Mouse (Mus musculus) testis, adult 2 months (tissue): ENCODE results near the gene Palld.

ENCODE experiments used
- CTCF ChIP-seq: fragments of 200-500 bp; IDR thresholded peaks from 2 replicates; pipeline ENCODE4 v1.5.1; 2012; ENCODE audit warnings: low read depth, mild to moderate bottlenecking, inconsistent platforms, low read length, moderate library complexity; ENCODE audit not compliant: control insufficient read depth, insufficient read depth, insufficient replicate concordance
- POLR2A ChIP-seq: fragments of 200-500 bp; IDR thresholded peaks from 2 replicates; pipeline ENCODE4 v1.6.1; 2012; ENCODE audit warnings: low read depth, mild to moderate bottlenecking, inconsistent platforms, low read length, moderate library complexity; ENCODE audit not compliant: control insufficient read depth

- TF ChIP-seq POLR2A (no peak), CTCF (no peak)
Measured at GRCm38 (mm10) chr8:61877607-61878006, 24.9 kb downstream of the Palld start.
